Mouse (Mus musculus) natural killer cell, adult 2 months (primary cell): Measurements from ENCODE around the gene Kcnj16.

Source experiments
- DNase-seq, 2 experiments: peaks; one replicate each; pipeline ENCODE4 v3.0.0; 2022; ENCODE audit warnings: low spot score in 2 of 2

Kcnj16 gene

DNA sequence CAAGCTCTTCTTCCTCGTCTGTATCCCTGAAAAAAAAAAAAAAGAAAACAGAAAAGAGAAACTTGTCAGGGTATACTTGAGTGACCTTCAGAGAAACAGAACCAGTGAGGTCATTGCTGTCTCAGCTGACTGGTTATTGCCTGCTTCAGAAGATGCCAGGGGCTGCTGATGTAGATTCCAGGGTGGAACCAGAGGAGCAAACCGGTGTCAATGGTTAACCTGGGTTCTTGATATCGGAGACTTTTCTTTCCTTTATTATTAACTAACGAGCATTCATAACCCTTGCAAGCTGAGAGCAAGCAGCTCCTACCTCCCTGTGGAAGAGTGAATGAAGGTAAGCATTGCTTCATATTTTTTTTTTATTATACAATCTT lies at the start of gene Kcnj16:
Gene Kcnj16, plus strand, starts transcription at position 272 of the 374 bp plus-strand sequence.
- DNase-seq = no peak

DNA sequence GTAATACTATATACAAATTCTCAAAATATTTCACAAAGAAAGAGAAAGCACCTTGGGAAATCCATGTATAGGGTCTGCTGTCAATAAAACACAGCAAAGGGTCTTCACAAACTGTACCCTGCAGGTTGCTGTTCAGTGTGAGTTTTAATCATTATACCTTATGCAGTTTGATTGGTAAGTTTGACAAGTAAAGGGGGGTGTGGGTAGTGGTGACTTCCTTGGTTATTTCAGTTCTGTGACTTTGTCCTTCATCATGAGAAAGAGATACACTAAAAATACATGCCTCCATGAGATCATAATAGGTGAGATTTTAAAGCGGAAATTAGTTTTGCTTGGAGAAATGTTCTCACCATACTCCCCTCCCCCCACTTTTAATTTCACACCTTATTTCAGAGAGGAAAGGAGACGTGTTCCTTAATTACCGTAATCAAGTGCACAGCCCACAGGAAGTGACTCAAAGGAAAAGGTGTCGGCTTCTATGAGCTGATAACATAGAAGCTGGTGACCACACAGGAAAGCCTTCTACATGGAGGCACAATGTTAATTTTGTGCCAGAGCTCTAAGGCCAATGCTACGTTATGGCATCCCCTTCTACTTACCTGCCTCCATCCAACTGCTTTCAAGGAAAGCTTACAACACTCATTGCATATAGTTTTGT lies 48.9 kb upstream of the Kcnj16 start:
- DNase-seq = peak; percentile 31 to 46

DNA sequence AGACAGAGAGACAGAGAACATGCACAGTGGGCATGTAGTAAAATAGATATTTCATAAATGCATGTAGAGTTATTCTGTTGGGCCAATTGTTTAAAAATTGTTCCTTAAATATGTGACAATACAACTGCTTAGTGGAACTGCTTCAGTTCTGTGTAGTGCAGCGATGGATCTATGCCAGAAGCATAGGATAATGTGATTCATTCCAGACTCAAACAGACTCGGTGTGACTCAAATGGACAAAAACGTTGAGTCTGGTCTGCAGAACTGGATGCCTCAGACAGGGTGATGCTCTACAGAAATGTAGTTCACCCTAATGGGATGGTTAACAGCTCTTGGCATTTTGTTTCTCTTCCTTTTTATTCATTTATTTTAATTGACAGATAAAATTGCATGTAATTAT lies 32.1 kb upstream of the Kcnj16 start:
- DNase-seq = no peak

DNA sequence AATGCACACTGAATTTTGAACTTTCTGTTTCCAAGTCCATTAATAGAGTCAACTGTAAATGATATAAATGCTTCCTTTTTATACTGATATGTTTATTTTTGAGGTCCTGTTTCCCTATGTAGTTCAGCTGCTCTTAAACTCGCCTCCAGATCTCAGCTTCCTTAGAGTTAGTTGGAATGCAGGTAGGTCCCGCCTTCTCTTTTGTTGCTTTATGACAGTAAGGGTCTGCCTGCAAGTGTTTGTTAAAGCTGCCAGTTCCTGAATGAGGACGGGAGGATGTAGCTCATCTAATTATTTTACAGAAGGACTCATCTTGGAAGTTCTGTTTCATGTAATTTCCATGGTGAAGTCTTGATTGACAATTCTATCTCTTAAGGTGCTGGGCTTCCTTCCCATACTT lies 25.6 kb upstream of the Kcnj16 start:
- DNase-seq = no peak

- no peak for DNase-seq
Observed at GRCm38 (mm10) chr11:110942695-110943135, 25.1 kb upstream of the Kcnj16 start.

GRCm38 (mm10) chr11:110956665-110957064 lies 11.2 kb upstream of the Kcnj16 start:
- no peak for DNase-seq

GRCm38 (mm10) chr11:110961592-110962021 lies 6.2 kb upstream of the Kcnj16 start:
- peak in 1 of 2 experiments; percentile 13 for DNase-seq

DNA sequence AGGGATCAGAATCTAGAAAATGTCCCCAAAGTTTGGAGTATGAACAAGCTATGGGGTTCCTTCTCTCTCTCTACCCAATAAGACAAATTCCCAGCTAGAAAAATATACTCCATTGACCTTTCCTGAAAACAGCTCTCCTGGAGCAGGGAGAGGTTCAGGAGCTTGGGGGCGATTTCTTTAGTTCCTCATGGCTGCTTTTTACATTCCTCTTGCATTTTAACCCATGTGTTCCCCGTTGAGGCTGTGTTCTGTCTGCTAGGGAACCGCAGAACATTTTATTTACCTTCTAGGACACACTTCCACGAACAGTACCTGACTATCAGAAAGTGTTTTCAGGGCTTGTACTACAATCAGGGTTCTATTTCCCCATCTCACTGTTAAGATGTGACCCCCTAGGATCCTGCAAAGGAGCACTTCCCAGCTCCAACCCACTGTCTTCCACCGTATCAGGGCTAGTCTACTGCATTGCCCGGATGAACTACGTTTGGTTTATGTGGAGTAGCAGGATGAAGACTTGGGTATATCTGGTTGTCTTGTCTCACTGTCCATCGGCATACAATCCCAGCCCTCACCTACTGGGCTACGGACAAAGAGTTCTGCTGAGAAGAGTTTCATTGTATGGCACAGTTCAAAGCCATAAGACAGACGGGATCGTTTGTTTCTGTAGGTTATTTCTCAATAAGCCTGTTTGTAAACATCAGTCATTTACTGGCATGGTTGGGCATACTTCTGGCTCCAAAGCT lies 643 bp upstream of the Kcnj16 start:
- DNase-seq = no peak

DNA sequence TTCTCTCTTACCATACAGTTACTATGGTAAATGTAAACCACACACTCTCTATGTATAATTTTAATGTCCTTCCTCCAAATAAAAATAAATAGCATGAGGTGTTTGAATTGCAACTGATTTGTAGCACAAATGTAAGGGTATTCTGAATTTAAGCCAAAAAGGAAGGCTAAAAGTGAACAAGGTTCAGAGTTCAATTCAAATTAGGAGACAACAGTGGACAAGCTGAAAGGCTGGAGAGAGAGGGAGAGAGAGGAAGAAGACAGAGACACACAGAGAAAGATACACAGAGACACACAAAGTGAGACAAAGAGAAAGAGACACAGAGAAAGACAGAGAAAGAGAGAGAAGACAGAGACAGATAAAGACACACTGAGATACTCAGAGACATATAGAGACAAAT lies 1.1 kb downstream of the Kcnj16 start:
- no peak for DNase-seq

DNA sequence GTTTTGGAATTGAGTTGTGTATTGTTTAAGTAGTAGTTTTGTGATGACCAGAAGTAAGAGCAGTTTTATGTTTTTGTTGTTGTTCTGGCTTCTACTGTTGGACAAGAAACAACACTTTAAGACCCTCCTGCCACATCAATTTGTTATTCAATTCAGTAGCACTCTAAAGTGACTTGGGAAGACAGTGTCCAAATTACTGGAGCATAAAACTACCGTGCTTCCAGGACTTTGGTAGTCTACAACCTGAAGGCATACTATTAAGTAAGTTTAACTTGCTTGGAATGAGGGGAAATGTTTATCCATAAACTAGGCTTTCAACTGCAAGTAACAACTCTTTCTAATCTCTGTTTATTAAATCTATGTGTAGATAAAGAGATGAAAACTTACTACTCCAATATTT lies 17.7 kb downstream of the Kcnj16 start:
- no peak for DNase-seq

DNA sequence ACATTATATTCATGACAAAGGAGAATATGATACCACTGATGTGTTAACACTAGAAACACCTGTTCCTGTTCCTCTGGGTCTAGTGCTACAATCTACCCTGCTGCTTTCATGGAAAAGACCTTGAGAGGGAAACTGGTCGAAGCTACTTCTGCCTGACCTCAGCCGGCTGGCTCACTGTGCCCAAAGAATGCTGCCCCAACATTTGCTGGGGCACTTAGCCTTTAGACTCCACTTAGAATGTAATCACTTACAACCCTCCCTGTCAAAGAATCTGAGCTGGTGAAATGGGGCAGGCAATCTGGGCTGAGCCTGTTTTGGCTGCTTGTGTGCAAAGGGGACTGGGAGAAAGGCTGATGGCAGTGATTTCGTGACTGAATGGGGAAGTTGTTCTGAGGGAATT lies 18.1 kb downstream of the Kcnj16 start:
- DNase-seq = no peak

DNA sequence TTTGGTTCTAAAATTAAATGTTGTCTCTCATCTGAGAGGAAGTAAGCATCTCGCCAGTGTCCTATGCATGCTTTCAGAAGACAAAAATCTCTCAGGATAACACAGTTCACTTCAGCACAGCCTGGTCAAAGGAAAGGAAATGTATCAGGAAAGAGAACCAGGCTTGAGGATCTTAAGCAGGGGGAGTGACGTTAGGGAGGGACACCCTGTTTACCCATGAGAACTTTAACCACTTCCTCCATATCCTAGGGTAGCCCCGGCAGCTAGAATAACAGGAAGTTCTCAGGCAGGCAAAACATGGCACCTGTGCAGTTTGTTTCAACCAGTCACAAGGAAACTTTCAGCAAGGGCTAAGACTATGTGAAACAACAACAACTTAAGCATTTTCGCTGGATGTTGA lies 25.8 kb downstream of the Kcnj16 start:
- DNase-seq = peak; percentile 12 to 71

DNA sequence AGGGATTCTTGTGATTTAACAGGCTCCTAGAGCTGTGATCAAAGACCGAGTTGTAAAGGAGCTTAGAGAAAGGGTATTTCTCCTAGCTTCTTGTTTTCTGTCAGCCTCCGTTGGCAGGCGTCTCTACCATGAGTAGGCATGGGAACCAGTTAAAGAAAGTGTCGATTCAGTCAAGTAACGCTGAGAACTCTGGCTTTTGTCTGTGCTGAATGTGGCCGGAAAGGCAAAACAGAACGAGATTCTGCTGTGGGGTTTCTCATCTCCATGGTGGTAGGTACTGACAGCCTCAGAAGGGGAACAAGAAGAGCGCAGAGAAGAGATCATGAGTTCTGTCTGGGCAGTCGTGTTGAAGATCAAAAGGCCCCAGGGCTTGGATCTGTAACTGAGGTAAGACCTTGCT lies 29.4 kb downstream of the Kcnj16 start:
- DNase-seq = peak in 1 of 2 experiments; percentile 17

DNA sequence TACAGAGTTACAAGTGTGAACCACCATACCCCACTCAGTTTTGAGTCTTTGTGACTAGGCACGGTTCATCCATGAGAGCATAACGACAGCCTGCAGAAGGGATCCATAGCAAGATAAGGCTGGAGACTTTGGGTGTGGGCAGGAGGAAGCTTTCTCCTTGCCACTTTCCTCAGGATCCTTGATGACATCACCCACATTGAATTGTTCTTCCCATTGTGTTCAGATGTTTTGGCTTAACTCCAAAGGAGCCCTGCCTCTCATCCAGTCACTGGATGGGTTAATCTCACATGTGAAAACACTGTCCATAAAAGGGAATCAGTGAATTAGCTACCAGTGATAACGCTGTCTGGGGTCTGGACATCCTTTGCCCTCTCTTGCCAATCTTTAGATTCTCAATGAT lies 37.3 kb downstream of the Kcnj16 start:
- no peak for DNase-seq

- no peak for DNase-seq
Observed at GRCm38 (mm10) chr11:111009471-111009870, 41.6 kb downstream of the Kcnj16 start.

- no peak for DNase-seq
Observed at GRCm38 (mm10) chr11:111016206-111016605, 48.4 kb downstream of the Kcnj16 start.

DNA sequence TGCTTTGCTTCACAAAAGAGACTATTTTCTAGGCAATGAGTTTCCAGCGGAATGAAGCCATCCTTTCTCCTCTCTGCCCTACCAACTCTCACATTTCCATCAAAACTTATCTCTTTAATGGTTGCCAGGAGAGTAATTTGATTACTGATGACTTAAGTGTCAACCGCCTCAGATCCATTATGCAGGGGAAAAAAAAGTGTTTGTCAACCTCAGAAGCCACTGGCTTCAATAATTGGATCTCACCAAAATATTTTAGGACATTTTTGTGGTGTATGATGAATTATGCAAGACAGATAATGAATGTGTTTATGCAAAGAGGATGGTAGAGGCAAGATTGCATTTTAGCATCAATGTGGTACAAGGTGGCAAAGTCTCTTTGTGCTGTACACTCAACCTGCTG lies 52.4 kb downstream of the Kcnj16 start:
- no peak for DNase-seq

GRCm38 (mm10) chr11:111022681-111023281 lies 54.9 kb downstream of the Kcnj16 start:
- DNase-seq = no peak

DNA sequence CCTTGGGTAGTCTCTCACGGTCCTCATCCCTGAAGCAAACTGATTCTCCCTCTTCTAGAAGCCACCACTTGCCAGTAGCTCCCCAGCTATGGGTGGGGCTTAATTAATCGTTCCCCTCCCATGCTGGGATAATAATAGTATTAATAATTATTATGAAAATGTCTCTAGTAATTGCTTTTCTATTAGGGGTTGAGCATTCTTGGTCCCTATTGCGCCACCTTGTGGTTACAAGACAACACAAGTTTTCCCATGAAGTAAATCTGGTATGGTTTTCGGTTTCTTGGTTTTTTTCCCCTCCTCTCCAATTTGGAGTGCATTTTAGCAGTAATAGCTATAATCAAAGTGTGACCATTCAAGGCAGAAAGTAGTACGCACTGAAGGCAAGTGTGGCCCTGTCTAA lies 74.3 kb downstream of the Kcnj16 start:
- DNase-seq = peak in 1 of 2 experiments; percentile 28

DNA sequence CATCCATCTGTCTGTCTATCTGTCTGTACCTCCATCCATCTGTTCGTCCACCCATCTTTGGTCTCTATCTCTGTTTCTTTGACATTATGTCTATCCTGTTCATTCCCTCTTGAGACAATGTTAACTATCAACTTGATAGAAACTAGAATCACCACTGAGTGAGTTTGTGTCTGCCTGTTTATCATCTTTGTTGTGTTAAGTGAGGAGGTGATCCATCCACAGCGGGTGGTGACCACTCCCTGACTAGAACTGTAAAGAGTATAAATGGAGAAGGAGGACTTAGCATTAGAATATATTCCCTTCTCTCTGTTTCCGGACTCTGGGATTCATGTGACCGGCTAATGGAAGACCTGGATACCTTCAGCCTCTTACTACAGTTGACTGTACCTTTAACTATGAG lies 75.5 kb downstream of the Kcnj16 start:
- DNase-seq = no peak

GRCm38 (mm10) chr11:111054252-111054651 lies 86.4 kb downstream of the Kcnj16 start:
- no peak for DNase-seq

DNA sequence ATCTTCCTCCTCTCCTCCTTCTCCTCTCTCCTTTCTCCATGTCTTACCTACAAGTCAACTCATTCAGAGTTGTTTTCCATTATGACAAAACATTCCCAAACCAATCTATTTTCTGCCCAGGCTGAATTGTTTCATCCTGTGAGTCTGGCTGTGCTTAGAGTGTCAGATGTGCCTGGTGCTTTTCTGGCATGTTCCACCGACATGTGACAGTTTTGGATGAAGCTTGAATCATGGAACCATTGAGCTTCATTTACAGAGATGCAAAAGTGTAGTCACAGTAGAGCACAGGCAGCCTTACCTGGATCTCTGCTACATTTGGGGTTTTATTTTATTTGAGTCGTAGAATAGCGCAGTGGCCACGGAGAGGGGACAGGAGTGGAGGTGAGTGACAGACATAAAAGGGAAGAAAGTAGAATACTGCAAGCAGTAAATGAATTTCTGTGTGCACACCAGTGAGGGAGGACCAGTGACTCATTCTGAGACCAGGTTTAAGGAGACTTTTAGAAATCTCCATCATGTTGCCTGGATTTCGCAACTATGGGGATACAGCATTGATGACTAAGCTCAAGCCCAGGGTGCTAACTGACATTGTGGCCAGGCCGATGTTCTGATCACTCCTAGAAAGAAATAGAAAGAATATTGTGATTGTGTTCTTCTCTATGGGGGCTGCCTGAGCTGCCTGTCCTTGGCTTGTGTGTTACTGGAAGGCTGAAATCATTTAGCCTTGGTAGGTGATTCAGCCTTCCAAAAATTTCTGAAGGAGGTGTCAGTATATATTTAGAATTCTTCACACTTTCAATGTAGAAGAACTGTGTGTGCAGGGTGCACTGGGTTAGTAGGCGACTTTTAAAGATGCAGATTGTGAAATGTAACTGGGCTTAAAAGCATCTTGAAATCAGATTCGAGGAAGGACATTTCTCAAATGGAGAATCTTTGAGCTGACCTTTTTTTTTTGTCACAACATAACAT lies 87.3 kb downstream of the Kcnj16 start:
- no peak for DNase-seq
